Mouse (Mus musculus) lung, embryonic 14.5 days (tissue): ENCODE results near the gene Lgals3. TPM values are rescaled to one million over a fixed set of nuclear protein-coding genes. Genes with fewer than 3 reads are reported as not detected.
A peak's percentile ranks its signal among the peaks of the same experiment; 100 is the strongest.

Source experiments
- ATAC-seq: fragments of 200-750 bp; cut with Nextera tagmentation; 2 replicates; pipeline ENCODE4 v1.8.0; 2017; ENCODE audit warnings: mild to moderate bottlenecking, moderate TSS enrichment, moderate library complexity; ENCODE audit not compliant: insufficient read depth
- DNase-seq: peaks from one replicate; pipeline ENCODE4 v3.0.0-alpha.2; 2015
- H3K27ac ChIP-seq: fragments of 300-500 bp; sonication (generic); 2 replicates; pipeline ENCODE4 v1.5.1; 2014; ENCODE audit warnings: low read depth, mild to moderate bottlenecking, moderate library complexity
- H3K27me3 ChIP-seq: fragments of 300-500 bp; sonication (generic); 2 replicates; pipeline ENCODE4 v1.6.1; 2014; ENCODE audit warnings: low read length, control low read depth; ENCODE audit not compliant: insufficient read depth
- H3K36me3 ChIP-seq: fragments of 300-500 bp; sonication (generic); 2 replicates; pipeline ENCODE4 v1.6.1; 2014; ENCODE audit warnings: control low read depth; ENCODE audit not compliant: insufficient read depth
- H3K4me1 ChIP-seq: fragments of 300-500 bp; sonication (generic); 2 replicates; pipeline ENCODE4 v1.6.1; 2014; ENCODE audit warnings: antibody characterized with exemption, control low read depth; ENCODE audit not compliant: insufficient read depth
- H3K4me2 ChIP-seq: fragments of 300-500 bp; sonication (generic); 2 replicates; pipeline ENCODE4 v1.6.1; 2014; ENCODE audit warnings: mild to moderate bottlenecking
- H3K4me3 ChIP-seq: fragments of 300-500 bp; sonication (generic); 2 replicates; pipeline ENCODE4 v1.5.1; 2014; ENCODE audit warnings: low read depth, low read length
- H3K9ac ChIP-seq: fragments of 300-500 bp; sonication (generic); 2 replicates; pipeline ENCODE4 v1.6.1; 2014
- H3K9me3 ChIP-seq: fragments of 300-500 bp; sonication (generic); 2 replicates; pipeline ENCODE4 v1.6.1; 2016; ENCODE audit warnings: low read depth, low read length, control low read depth
- CTCF ChIP-seq: IDR thresholded peaks from 2 replicates; pipeline ENCODE4 v1.5.1; 2016; ENCODE audit warnings: antibody characterized with exemption, low read depth
- WGBS: fragments of 180-500 bp; shearing (Covaris S2); extraction: QIAGEN DNeasy Blood & Tissue Kit; methylation state at CpG from one replicate; pipeline ENCODE4 v1.1.7; 2014; 5-methylcytosine and 5-hydroxymethylcytosine counted together
- polyA plus RNA-seq: library from polyadenylated mRNA; unstranded; fragments of >200 nt; fragmentation: Nextera tagmentation; extraction: Ambion mirVana; gene quantifications from 2 replicates; pipeline ENCODE4 v1.2.1, GENCODE M21; 2014

Lgals3 gene
- polyA plus RNA-seq, 1 experiment from 2014 or later: 8.1 TPM

DNA sequence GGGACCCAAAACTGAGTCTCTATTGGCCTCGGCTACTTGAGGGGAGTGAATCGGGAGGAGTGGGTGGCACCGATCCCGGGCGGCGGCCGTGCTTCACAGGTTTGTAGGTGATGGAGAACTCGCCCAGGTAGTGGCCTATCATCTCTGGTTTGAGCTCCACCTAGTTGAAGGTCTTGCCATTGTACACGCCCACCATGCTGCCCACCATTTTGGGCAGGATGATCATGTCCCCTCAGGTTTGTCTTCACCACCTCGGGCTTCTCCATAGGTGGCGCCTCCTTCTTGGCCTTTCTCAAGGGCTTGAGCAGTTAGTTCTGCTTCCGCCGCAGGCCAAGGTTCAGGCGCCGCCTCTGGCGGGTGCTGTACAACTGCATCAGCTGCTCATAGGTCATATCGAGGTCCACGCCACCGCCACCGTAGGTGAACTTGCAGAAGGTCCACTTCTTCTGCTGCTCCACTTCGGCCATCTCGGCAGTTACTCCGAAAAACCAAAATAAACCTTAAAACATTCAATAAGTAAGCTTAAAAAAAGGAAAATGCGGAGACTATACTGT is 52.2 kb downstream of the Lgals3 start:
- H3K9me3 ChIP-seq: no peaks in the 10 kb centered on the region
- H3K27ac ChIP-seq: no peak overlapping the region
- no peak overlapping the region for H3K4me2 ChIP-seq
- no peak overlapping the region for H3K9ac ChIP-seq
- no peak for DNase-seq
- TF ChIP-seq CTCF: no peak
- no peak for ATAC-seq
- 0 out of 2 replicates have a peak, but pooled peaks cover 4% of the 10 kb centered on the region for H3K4me1 ChIP-seq
- 89% methylated on average over 24 of the region's 24 CpGs for WGBS
- H3K27me3 ChIP-seq: no peaks in the 10 kb centered on the region
- H3K36me3 ChIP-seq: peaks cover 15% of the 10 kb centered on the region
- H3K4me3 ChIP-seq: no peak overlapping the region

DNA sequence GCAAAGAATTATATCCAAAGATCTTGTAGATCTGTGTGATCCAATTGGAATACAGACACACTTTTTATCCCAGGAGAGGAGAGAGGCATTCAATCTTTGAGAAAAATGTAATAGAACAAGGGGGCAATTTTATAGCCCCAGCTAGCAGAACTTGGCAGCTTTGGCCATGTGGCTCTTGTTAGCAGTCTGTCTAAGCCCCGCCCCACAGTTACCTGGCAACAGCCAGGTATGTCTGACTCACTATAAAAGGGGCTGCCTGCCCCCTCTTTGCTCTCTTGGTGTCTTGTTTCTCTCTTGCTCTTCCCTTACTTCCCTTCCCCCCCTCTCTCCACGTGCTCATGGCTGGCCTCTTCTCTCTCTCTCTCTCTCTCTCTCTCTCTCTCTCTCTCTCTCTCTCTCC is 54.1 kb downstream of the Lgals3 start:
- Histone ChIP-seq H3K9ac (no peak overlapping the region), H3K9me3 (no peaks in the 10 kb centered on the region), H3K27me3 (no peaks in the 10 kb centered on the region), H3K27ac (no peak overlapping the region), H3K36me3 (no peaks in the 10 kb centered on the region), H3K4me2 (no peak overlapping the region), H3K4me3 (no peak overlapping the region), H3K4me1 (0 out of 2 replicates have a peak, but pooled peaks cover 4% of the 10 kb centered on the region)
- 36% methylated on average over 2 of the region's 2 CpGs for WGBS
- TF ChIP-seq CTCF: no peak
- no peak for ATAC-seq
- peak; percentile 32 for DNase-seq

DNA sequence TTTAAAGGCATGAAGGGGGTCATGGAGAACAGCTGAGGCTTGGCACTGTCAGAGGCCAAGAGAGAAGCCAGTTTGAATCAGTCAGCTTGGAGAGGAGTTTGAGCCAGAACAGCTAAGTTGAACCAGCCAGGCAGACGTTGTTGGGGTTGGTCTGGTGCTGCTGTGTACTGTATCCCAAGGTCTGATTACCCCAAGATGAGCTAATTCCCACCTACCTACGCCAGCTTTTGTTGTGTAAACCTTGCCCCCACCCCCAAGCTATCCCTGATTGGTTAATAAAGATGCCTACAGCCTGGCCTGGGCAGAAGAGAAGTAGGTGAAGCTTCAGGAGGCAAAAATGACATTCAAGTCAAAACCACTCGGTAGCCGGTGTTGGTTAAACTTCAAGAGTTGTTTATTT is 54.9 kb downstream of the Lgals3 start:
- H3K4me2 ChIP-seq: no peak overlapping the region

DNA sequence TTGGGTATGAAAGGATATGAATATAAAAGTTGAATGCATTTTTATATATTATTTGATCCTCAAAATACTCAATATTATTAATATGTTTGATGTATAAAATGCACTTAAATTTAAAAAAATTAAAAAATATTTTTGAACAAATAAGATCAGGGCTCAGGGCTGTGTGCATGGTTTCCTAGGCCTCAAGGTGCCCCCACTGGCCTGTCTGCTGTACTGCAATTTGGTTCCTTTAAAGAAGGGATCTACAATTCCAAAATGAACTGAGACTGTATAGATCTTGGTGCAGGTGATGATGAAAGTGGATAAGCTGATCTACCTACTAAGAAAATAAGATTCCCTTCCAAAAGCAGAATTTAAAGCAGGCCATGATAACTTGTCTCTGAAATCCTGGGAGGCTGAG is 65.4 kb downstream of the Lgals3 start:
- Histone ChIP-seq H3K9ac (no peak overlapping the region), H3K36me3 (no peaks in the 10 kb centered on the region), H3K4me2 (no peak overlapping the region), H3K9me3 (no peaks in the 10 kb centered on the region), H3K27me3 (no peaks in the 10 kb centered on the region), H3K4me1 (no peaks in the 10 kb centered on the region), H3K4me3 (no peak overlapping the region), H3K27ac (no peak overlapping the region)
- DNase-seq (peak; percentile 28), ATAC-seq (no peak)
- peak; percentile 43 for TF ChIP-seq CTCF

More for the DNA sequence above, 54.9 kb downstream of the Lgals3 start:
- ATAC-seq (no peak), DNase-seq (no peak)
- Histone ChIP-seq H3K4me1 (0 out of 2 replicates have a peak, but pooled peaks cover under 1% of the 10 kb centered on the region), H3K9me3 (no peaks in the 10 kb centered on the region), H3K27ac (no peak overlapping the region), H3K36me3 (no peaks in the 10 kb centered on the region), H3K4me3 (no peak overlapping the region), H3K9ac (no peak overlapping the region), H3K27me3 (no peaks in the 10 kb centered on the region)
- 61% methylated on average over 4 of the region's 4 CpGs for WGBS
- no peak for TF ChIP-seq CTCF

Other genes starting within 250 kb of the Lgals3 start
- 3.5 and 4.1 TPM in 2 replicates for gene Gch1, start 178.3 kb upstream of the Lgals3 start, polyA plus RNA-seq
- gene Wdhd1, start 90.9 kb upstream of the Lgals3 start, polyA plus RNA-seq: 44.2 and 46.8 TPM in 2 replicates
- 4.1 and 4.3 TPM in 2 replicates for gene Socs4, start 90.8 kb upstream of the Lgals3 start, polyA plus RNA-seq
- gene Mapk1ip1l, start 69.5 kb upstream of the Lgals3 start, polyA plus RNA-seq: 97.1 and 101 TPM in 2 replicates
- gene Dlgap5, start 50.7 kb downstream of the Lgals3 start, polyA plus RNA-seq: 56.0 and 58.6 TPM in 2 replicates
- gene Fbxo34, start 82.7 kb downstream of the Lgals3 start, polyA plus RNA-seq: 19.5 and 23.5 TPM in 2 replicates
- 13.3 and 14.5 TPM in 2 replicates for gene Atg14, start 202.9 kb downstream of the Lgals3 start, polyA plus RNA-seq